Mouse (Mus musculus): ENCODE data around the gene Esp18.

Gene Esp18

DNA sequence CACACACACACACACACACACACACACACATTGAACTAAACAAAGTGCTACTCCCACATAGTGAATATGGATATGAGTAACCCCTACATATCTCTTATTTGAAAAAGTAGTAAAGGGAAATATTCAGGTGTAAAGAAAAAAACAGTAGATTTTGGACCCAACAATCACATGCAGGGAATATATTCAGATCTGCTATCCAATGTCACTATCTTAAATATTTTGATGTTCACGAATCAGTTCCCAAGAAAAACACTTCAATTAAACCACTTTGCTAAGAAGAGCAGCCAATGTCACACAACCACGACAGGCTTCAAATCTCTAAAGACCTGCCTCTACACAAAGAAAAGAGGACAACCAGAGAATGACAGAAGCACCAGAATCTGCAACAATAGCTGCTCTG is at the start of gene Esp18:
Esp18 (plus strand) TSS at position 301 of the 400 bp plus-strand sequence.
- no peak for DNase-seq (ENCODE audit: low spot score in 2 of 2)

DNA sequence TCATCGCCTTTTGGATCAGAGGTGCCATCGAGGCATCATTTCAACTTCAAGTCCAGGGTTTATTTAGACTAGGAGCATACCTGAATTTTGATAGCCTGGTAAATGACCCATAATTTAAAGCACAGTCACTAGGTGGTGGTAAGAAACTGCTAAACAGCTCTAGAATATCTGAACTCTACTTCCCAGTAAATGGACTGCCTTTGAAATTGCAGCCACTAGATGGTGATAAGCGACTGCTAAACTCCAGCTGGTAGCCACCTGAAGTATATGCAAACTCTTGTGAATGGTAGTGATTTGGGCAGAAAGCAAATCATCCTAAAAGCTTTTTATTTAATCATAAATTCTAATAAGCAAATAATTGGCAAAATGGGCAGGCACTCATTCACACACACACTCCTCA is 42.8 kb upstream of the Esp18 start:
- DNase-seq (ENCODE audit: low spot score in 2 of 2) = no peak

Data from urinary bladder, postnatal 4 days (tissue).